Mouse (Mus musculus): ENCODE data around the gene B3gnt9. TPM values are rescaled to one million over a fixed set of nuclear protein-coding genes. Genes with fewer than 3 reads are reported as not detected.

Gene B3gnt9
- polyA plus RNA-seq, 1 experiment: not detected

DNA sequence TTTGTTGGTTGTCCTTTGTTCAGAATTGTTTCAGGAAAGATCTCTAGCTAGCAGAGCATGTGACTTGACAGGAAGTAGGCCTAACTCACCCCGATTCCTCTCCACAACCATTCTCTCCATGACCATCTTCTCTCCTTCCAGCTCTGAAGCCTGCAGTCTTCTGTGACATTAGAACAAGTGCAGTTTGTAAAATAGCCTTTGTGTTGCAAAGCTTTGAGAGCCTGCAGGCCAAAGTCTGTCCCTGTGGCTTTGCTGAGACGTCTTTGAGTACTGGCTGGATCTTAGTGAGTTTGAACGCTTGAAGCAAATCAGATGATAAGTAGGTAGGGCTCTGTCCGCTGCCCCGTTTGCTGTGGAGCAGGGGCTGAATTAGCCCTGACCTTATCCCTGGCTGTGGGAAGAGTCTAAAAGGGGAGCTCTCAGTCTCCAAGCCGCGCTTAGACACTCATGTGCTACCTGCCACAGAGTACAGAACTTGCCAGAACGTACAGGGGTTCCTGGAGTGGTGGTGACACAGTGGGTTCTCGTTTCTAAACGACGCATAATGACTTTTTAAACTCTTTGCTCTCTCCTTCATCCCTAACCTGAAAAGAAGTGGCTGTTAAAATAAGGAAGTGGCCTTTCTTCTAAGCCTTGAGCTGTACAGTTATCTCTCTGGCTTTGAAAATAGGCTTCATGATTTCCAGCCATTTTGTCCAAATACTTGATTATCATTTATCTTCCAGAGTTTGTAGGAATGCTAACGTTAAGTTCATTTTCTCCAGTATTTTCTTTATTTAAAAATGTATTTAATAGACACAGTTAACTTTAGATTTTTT lies 23.2 kb downstream of the B3gnt9 start:
- TF ChIP-seq CTCF (IDR thresholded peaks at IDR 0.05; ENCODE audit: insufficient read depth, low read depth, low read length): no peak
- TF ChIP-seq POLR2A (IDR thresholded peaks at IDR 0.05; ENCODE audit: insufficient read depth, low read depth, low read length): no peak
- no peaks in the 10 kb centered on the region for H3K4me1 ChIP-seq (ENCODE audit: control insufficient read depth, insufficient read depth, low read length)
- H3K4me3 ChIP-seq (ENCODE audit: insufficient read depth, low read depth, low read length): no peak overlapping the region
- no peak overlapping the region for H3K27ac ChIP-seq (ENCODE audit: insufficient read depth, low read depth, low read length)
- 72% methylated on average over 12 of the region's 12 CpGs for WGBS

DNA sequence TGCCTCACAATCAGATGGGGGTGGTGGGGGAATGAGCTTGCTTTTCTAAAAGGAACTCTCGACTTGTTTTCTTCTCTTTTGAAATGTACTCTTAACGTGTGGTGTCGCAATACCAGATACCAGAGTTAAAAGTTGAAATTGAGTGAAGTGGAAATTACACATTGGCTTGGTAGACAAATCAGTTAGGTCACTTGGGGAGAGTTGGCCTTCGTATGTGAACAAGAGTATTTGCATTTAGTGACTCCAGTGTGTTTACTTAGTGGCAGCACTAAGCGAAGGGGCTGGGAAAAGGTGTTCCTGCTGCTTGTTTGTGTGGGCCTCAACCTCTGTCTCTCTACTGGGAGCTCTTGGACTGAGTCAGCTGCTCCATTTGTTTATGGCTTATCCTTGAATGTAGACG lies 29.0 kb downstream of the B3gnt9 start:
- WGBS: 9% methylated on average over 6 of the region's 6 CpGs
- H3K4me1 ChIP-seq (ENCODE audit: control insufficient read depth, insufficient read depth, low read length): peaks cover 8% of the 10 kb centered on the region; the same call in 1 of the 2 replicates
- no peak overlapping the region for H3K27ac ChIP-seq (ENCODE audit: insufficient read depth, low read depth, low read length)
- no peak overlapping the region for H3K4me3 ChIP-seq (ENCODE audit: insufficient read depth, low read depth, low read length)
- TF ChIP-seq POLR2A (IDR thresholded peaks at IDR 0.05; ENCODE audit: insufficient read depth, low read depth, low read length) (no peak), CTCF (IDR thresholded peaks at IDR 0.05; ENCODE audit: insufficient read depth, low read depth, low read length) (no peak)

DNA sequence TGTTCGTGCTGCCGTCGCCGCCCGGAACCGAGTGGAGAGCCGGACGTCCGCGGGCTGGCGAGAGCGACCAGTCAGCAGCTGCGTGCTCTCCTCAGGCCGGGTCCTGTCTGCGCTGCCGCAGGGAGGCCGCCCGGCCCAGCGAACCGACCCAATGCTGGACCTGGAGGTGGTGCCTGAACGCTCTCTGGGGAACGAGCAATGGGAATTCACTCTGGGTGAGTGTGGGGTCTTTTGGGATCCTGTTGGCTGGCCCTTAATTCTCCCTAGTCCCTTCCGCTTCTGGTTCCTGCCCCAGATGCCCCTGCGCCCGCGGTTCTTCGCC lies 29.7 kb downstream of the B3gnt9 start:
- Histone ChIP-seq H3K4me3 (ENCODE audit: insufficient read depth, low read depth, low read length) (peak overlapping the region; percentile 85), H3K27ac (ENCODE audit: insufficient read depth, low read depth, low read length) (no peak overlapping the region), H3K4me1 (ENCODE audit: control insufficient read depth, insufficient read depth, low read length) (peaks cover 8% of the 10 kb centered on the region; the same call in 1 of the 2 replicates)
- TF ChIP-seq POLR2A (IDR thresholded peaks at IDR 0.05; ENCODE audit: insufficient read depth, low read depth, low read length) (no peak; the same call in 1 of the 2 replicates), CTCF (IDR thresholded peaks at IDR 0.05; ENCODE audit: insufficient read depth, low read depth, low read length) (no peak)
- under 1% methylated on average over 27 of the region's 27 CpGs for WGBS

- H3K4me3 ChIP-seq (ENCODE audit: insufficient read depth, low read depth, low read length): peak within 1 kb of the TSS; percentile 85
- H3K4me1 ChIP-seq (ENCODE audit: control insufficient read depth, insufficient read depth, low read length): peaks cover 8% of the 10 kb centered on the region; the same call in 1 of the 2 replicates
- under 1% methylated on average over 34 of the region's 34 CpGs for WGBS
- peak within 1 kb of the TSS; percentile 83 for H3K27ac ChIP-seq (ENCODE audit: insufficient read depth, low read depth, low read length)
- TF ChIP-seq POLR2A (IDR thresholded peaks at IDR 0.05; ENCODE audit: insufficient read depth, low read depth, low read length) (peak; percentile 94), CTCF (IDR thresholded peaks at IDR 0.05; ENCODE audit: insufficient read depth, low read depth, low read length) (no peak)
Observed at GRCm38 (mm10) chr8:105224413-105225271, 30.3 kb downstream of the B3gnt9 start, which contains the start of gene D230025D16Rik. TSS of gene D230025D16Rik (plus strand) at chr8:105225145.

- no peak overlapping the region for H3K27ac ChIP-seq (ENCODE audit: insufficient read depth, low read depth, low read length)
- H3K4me3 ChIP-seq (ENCODE audit: insufficient read depth, low read depth, low read length): no peak overlapping the region
- TF ChIP-seq CTCF (IDR thresholded peaks at IDR 0.05; ENCODE audit: insufficient read depth, low read depth, low read length) (no peak), POLR2A (IDR thresholded peaks at IDR 0.05; ENCODE audit: insufficient read depth, low read depth, low read length) (no peak)
- WGBS: 40% methylated on average over 7 of the region's 7 CpGs
- H3K4me1 ChIP-seq (ENCODE audit: control insufficient read depth, insufficient read depth, low read length): peaks cover 8% of the 10 kb centered on the region; the same call in 1 of the 2 replicates
Observed at GRCm38 (mm10) chr8:105223850-105224249, 31.1 kb downstream of the B3gnt9 start.

DNA sequence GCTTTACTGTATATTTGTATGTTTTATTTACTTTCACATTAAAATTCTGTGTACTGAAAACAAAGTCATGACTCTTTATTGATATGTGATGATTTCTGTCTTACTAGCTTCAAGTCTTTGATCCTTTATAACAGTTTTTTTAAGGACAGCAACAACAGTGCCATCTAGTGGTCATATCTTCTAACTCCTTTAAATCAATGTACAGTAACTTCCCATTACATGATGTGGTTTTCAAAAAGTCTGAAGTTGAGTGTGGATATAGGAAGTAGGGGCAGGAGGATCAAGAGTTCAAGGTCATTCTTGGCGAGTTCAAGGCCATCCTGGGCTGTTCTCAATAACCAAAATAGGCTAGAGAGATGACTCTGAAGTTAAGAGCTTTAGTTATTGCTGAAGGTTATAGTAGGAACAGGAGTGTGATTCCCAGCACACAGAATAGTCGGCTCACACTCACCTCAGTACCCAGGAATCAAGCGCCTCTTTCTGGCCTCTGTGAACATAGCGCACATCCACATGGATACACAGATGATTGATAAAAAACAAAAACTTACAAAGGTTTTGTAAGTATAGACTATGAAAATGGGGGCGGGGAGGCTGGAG lies 36.9 kb downstream of the B3gnt9 start:
- TF ChIP-seq CTCF (IDR thresholded peaks at IDR 0.05; ENCODE audit: insufficient read depth, low read depth, low read length) (no peak), POLR2A (IDR thresholded peaks at IDR 0.05; ENCODE audit: insufficient read depth, low read depth, low read length) (no peak)
- H3K4me1 ChIP-seq (ENCODE audit: control insufficient read depth, insufficient read depth, low read length): no peaks in the 10 kb centered on the region
- no peak overlapping the region for H3K4me3 ChIP-seq (ENCODE audit: insufficient read depth, low read depth, low read length)
- no peak overlapping the region for H3K27ac ChIP-seq (ENCODE audit: insufficient read depth, low read depth, low read length)
- 81% methylated on average over 5 of the region's 5 CpGs for WGBS

DNA sequence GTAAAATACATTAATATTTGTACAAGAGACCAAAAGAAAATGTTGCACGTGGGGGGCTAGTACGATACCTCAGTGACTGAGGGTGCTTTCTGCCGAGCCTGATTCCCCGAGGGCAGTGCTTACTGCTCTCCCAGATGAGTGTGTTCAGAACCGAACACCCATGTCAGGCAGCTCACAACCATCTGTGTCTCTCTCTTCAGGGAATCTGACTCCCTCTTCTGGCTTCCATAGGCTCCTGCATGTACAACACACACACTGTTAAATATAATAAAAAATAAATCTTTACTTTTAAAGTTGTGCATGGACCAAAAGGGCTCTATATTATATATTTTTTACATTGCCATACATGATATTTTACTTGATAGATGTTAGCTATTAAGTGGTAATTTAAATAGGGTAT lies 40.8 kb downstream of the B3gnt9 start:
- Histone ChIP-seq H3K4me3 (ENCODE audit: insufficient read depth, low read depth, low read length) (no peak overlapping the region), H3K27ac (ENCODE audit: insufficient read depth, low read depth, low read length) (no peak overlapping the region), H3K4me1 (ENCODE audit: control insufficient read depth, insufficient read depth, low read length) (no peaks in the 10 kb centered on the region)
- TF ChIP-seq CTCF (IDR thresholded peaks at IDR 0.05; ENCODE audit: insufficient read depth, low read depth, low read length) (no peak), POLR2A (IDR thresholded peaks at IDR 0.05; ENCODE audit: insufficient read depth, low read depth, low read length) (no peak)
- 92% methylated on average over 5 of the region's 5 CpGs for WGBS

- H3K4me1 ChIP-seq (ENCODE audit: control insufficient read depth, insufficient read depth, low read length): no peaks in the 10 kb centered on the region
- TF ChIP-seq POLR2A (IDR thresholded peaks at IDR 0.05; ENCODE audit: insufficient read depth, low read depth, low read length) (no peak), CTCF (IDR thresholded peaks at IDR 0.05; ENCODE audit: insufficient read depth, low read depth, low read length) (no peak)
- no peak overlapping the region for H3K4me3 ChIP-seq (ENCODE audit: insufficient read depth, low read depth, low read length)
- H3K27ac ChIP-seq (ENCODE audit: insufficient read depth, low read depth, low read length): no peak overlapping the region
- WGBS: 71% methylated on average over 1 of the region's 1 CpGs
Observed at GRCm38 (mm10) chr8:105209153-105210110, 45.5 kb downstream of the B3gnt9 start.
